Mouse (Mus musculus): ENCODE measurements around the gene Anks1.
"Not testable (repeated sequence)": the region's sequence is repeated elsewhere in the genome, so short reads cannot be mapped to it uniquely, and the experiment has no call there.

Anks1 gene

GRCm38 (mm10) chr17:27996320-27996719 is 87.2 kb downstream of the Anks1 start:
- DNase-seq (ENCODE audit: low spot score in 2 of 2), result no peak

- peak; percentile 75 to 86 for DNase-seq (ENCODE audit: low spot score in 2 of 2)
These were observed 88.1 kb downstream of the Anks1 start for GRCm38 (mm10) chr17:27997212-27997611.

GRCm38 (mm10) chr17:27999683-28000273 is 90.7 kb downstream of the Anks1 start:
- DNase-seq (ENCODE audit: low spot score in 2 of 2), result not testable (repeated sequence)

GRCm38 (mm10) chr17:28000389-28000788 is 91.3 kb downstream of the Anks1 start:
- DNase-seq (ENCODE audit: low spot score in 2 of 2), result no peak

- DNase-seq (ENCODE audit: low spot score in 2 of 2), result no peak
These were observed 91.7 kb downstream of the Anks1 start for GRCm38 (mm10) chr17:28000851-28001250.

GRCm38 (mm10) chr17:28005393-28005792 is 96.3 kb downstream of the Anks1 start:
- no peak for DNase-seq (ENCODE audit: low spot score in 2 of 2)

- no peak for DNase-seq (ENCODE audit: low spot score in 2 of 2)
These were observed 97.1 kb downstream of the Anks1 start for GRCm38 (mm10) chr17:28006208-28006607.

GRCm38 (mm10) chr17:28006611-28007010 is 97.5 kb downstream of the Anks1 start:
- DNase-seq (ENCODE audit: low spot score in 2 of 2), result no peak

- no peak for DNase-seq (ENCODE audit: low spot score in 2 of 2)
These were observed 98.2 kb downstream of the Anks1 start for GRCm38 (mm10) chr17:28007179-28007811.

- DNase-seq (ENCODE audit: low spot score in 2 of 2), result no peak
These were observed 98.9 kb downstream of the Anks1 start for GRCm38 (mm10) chr17:28007857-28008564.

- DNase-seq (ENCODE audit: low spot score in 2 of 2), result no peak
These were observed 99.5 kb downstream of the Anks1 start for GRCm38 (mm10) chr17:28008565-28008981.

GRCm38 (mm10) chr17:28009066-28009715 is 100.1 kb downstream of the Anks1 start:
- no peak for DNase-seq (ENCODE audit: low spot score in 2 of 2)

- no peak for DNase-seq (ENCODE audit: low spot score in 2 of 2)
These were observed 100.6 kb downstream of the Anks1 start for GRCm38 (mm10) chr17:28009716-28010114.

- DNase-seq (ENCODE audit: low spot score in 2 of 2), result no peak
These were observed 101.8 kb downstream of the Anks1 start for GRCm38 (mm10) chr17:28010925-28011324.

- DNase-seq (ENCODE audit: low spot score in 2 of 2), result no peak
These were observed 103.7 kb downstream of the Anks1 start for GRCm38 (mm10) chr17:28012851-28013250.

GRCm38 (mm10) chr17:28013259-28013875 is 104.3 kb downstream of the Anks1 start:
- DNase-seq (ENCODE audit: low spot score in 2 of 2), result no peak

- DNase-seq (ENCODE audit: low spot score in 2 of 2), result no peak
These were observed 105.3 kb downstream of the Anks1 start for GRCm38 (mm10) chr17:28014449-28014848.

- no peak for DNase-seq (ENCODE audit: low spot score in 2 of 2)
These were observed 106.1 kb downstream of the Anks1 start for GRCm38 (mm10) chr17:28015068-28015730.

- DNase-seq (ENCODE audit: low spot score in 2 of 2), result no peak
These were observed 107.1 kb downstream of the Anks1 start for GRCm38 (mm10) chr17:28016056-28016797.

- DNase-seq (ENCODE audit: low spot score in 2 of 2), result no peak
These were observed 109.2 kb downstream of the Anks1 start for GRCm38 (mm10) chr17:28018344-28018743.

GRCm38 (mm10) chr17:28018776-28019175 is 109.7 kb downstream of the Anks1 start:
- DNase-seq (ENCODE audit: low spot score in 2 of 2), result no peak
